Mouse (Mus musculus): Measurements from ENCODE around the gene Gtpbp1.

Gene Gtpbp1

DNA sequence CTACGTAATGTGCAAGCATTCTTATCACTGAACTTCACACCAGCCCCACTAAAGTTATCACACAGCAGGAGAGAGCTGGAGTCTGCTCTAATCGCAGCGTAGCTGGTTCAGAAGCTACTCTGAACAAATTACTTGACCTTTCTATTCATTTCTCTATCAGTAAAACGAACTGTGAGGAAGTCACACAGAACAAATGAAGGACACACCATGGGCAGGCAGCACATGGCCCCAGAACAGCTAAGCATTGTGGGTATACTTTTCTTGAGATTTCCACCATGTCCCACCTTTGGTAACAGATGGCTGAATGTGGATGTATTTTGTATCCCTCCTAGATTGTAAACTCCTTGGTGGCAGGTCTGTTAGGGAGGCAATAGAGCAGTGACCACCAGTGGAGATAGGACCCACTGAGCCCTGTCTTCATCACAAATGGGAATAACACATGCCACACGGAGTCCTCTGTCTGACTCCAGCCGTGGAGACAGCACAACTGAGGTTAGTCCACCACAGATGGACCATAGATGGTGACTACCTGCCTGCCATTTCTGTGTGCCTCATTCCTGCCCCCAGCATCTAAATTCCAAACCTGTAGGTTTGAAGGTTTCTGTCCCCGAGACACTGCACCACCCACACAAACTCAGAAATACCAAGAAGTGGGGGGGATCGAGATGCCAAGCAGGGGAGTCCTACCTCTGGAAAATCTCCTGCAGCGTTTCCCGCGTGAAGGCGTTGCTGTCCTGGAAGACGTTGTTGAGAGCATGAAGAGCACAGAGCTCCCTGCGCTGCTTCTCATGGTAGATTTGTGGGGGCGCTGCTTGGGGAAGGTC is 4.4 kb upstream of the Gtpbp1 start:
- no peak for DNase-seq

DNA sequence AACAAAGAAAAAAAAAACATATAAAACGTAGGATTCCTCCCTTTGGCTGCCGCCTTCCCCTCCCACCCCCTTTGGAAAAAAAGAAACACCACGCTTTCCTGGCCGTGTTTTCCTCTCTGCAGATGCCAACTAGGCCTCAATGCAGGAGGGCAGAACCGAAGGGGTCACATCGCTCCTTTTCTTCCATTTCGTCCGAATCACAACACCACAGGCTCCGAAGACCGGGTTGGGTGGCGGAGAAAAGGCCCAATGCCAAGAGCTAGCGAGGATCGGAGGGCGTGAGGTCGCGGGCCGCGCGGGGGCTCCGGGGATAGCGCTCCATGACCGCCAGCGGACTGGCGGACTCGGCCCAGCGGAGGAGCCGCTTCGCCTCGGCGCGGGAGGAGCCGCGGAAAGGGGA is 3.5 kb upstream of the Gtpbp1 start:
- no peak for DNase-seq

DNA sequence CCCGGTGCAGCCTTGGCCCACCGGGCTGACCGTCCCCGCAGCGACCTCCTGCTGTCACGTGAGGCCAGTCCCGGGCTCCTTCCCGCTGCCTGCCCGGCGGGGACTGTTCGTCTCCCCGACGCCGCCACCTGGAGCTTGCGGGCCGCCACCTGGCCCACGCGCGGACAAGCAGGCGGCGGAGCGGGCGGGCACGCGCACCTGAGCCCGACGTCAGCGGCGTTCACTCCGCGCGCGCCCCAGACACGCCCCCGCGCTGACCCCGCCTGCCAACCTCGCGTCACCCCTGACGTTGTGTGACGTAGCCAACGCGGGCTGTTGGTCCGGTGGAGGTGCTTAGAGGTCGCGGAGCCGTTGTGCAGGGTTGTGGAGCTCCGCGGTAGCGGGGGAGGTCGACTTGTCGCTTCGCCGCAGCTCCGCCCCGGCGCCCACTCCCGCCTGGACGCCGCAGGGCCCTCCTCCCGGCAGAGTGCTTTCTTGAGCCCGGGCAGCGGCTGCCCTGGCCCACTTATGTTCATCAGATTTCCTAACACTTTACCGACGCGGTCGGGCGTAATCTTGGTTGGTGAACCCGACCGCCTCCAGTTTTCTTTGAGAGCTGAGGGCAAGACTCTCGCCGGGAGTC is 2.9 kb upstream of the Gtpbp1 start, which contains the start of gene Josd1:
TSS of gene Josd1 (minus strand) at position 274 of the 622 bp plus-strand sequence.
- DNase-seq, result peak; percentile 99

DNA sequence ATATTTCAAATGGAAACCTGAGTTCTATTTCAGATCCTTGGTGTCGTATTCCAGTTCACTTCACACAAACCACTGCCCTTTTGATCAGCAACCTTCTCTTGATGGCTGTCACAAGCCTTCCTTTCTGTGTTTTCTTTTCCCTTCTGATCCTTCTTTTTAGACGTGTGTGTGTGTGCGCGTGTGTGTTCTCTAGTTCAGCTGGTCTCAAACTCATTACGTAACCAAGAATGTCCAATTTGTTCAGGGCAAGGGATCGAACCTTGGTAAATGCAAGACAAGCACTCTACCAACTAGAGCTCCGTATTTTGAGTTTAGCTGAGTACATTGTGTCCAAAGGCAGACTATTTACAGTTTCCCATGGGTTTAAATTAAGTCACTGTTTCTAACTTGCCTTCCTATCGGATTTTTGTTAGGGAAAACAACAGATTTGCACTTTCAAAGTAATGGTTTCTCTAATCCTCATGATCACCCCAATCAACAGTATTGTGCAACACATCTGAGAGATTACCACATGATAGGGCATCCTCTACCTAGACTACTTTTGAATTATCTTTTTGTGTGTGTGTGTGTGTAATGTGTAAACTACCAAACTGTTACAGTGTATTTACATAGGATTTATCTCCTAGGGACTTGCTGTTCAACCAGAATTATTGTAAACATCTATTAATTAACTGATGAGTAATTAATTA is 2.2 kb upstream of the Gtpbp1 start:
- DNase-seq, result no peak

DNA sequence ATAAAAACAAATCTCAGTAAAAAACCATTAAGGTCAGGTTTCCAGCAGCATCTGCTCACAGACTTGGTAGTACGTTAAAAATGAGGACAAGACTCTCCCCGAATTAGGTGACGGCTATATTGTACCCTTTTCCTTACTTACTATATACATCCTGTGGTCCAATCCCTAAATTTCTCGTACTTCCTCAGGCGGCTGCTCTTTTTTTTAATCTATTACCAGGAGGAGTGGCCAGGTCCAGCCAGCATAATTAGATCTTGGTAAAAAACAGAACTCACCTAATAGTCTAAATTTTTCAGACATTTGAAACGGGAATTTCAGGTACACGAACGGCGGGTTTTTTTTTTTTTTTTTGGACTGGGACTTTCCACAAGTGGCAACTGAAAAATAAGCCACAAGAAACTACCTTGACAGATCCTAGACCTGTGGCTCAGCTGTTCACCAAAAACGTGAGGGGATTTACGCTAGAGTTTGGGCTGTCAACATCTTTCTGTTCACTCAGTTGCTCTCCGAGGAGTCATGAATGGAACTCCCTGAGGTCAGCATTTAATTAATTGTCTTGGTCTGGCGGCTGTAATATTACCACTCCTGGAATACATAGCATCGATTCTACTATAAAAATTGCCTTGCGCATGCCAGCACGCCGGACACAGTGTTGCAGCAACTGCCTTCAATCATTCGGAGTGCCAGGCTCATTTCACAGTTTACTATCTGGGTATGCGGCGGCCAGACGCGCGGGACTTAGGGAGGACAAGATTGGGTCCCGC is 801 bp upstream of the Gtpbp1 start:
- no peak for DNase-seq

DNA sequence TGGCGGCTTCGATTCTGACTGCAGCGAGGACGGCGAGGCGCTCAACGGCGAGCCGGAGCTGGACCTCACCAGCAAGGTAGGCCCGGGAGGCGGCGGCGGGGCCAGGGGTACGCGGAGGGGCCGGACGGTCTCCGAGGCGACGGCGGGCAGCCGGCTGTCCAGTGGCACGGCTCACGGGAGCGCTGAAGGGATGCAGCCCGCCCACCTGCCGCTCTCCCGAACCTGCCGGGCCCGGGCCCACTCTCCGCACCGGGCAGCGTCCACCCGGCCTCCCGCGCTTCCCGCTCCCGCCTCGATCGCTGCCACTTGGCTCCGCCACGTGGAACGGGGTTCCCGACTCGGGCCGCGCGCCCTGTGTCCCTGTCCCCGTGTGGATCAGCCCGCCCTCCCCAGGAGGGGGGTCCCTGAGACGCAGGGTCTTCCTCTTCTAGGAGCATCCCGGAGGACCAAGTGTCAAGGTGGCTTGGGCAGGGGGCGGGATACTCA is 421 bp downstream of the Gtpbp1 start:
- no peak for DNase-seq

DNA sequence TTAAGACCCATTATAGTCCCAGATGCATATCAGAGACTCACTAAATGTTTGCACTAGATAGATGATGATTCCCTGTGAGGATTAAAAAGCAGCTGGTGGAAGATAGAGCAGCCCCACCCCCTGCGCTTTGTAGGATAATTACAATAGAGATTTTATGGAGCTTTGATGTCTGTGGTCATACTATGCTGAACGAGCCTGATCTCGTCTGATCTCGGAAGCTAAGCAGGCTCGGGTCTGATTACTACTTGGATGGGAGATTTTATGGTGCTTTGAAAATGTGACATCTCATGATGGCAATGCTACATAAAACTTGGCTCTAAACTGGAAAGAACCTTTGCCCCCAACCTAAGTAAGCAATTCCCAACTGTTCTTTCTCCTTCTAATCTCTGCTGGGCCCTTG is 1.7 kb downstream of the Gtpbp1 start:
- DNase-seq, result no peak

DNA sequence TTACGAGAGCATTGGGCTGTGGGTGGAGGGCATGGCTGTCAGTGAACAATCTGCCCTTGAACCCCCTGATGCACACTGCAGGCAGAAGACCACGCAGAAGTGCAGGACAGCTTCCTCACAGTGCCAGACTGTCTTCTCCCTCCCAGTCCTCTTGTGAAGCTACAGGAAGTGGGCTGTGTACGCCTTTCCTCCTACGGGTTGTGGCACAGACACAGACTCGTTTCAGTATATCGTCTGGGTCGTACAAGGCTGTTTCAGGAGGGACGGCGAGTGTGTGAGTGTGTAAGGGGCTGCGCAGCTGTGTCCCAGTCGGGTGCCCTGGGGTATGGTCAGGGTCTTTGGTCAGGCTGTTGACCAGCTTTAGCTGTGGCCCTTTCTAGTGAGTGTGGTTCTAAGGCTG is 3.1 kb downstream of the Gtpbp1 start:
- DNase-seq, result no peak

DNA sequence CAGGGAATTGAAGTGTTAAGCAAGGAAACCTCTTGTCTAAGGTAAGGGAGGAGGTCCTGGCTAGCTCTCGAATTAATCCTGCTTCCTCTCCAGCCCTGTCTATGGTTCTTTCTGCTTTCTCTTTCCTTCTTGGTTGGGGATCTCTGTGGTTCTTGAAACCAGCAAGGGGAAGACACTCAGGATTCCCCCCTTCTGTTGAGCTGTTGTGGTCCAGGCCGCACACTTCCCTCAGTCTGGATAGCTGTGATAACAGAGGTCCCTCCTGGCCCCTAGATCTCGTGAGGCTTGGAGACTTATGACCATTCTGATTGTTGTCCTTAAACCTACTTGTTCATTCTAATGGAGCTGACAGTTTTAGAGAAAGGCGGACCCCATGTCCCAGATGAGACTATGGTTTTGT is 3.9 kb downstream of the Gtpbp1 start:
- DNase-seq, result no peak

DNA sequence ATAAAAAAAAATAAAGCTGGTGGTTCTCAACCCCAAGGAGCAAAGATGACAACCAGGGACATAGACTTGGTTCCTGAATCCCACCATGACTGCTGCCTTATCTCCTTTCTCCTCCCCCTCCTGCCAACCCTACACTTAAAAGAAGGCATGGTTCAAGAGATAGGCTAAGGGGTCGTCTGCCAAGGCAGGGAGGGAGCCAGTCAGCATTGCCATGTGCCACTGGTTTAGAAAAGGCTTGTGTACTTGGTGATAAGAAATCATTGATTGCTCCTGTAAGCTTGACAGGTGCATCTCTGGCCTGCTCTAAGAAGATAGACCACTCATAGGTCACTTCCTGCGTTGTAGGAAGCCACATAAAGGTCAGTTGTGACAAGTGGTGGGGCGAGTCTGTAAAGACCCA is 4.9 kb downstream of the Gtpbp1 start:
- DNase-seq, result no peak

DNA sequence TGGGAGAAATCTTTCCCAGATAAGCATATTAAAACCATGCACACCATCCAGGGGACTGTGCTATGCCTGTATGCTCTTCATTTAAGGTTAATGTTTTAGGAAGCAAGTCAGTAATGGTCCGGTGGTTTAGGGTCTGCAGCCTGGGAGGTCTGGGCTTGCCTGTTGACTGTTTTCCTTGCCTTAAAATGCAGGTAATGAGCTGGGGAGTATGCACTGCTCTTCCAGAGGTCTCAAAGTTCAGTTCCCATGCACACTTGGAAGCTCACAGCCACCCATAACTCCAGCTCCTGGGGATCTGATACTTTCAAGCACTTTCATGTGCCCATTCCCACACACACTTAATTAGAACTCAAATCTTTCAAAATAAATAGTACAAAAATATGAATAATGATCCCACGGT is 5.9 kb downstream of the Gtpbp1 start:
- peak; percentile 30 for DNase-seq

DNA sequence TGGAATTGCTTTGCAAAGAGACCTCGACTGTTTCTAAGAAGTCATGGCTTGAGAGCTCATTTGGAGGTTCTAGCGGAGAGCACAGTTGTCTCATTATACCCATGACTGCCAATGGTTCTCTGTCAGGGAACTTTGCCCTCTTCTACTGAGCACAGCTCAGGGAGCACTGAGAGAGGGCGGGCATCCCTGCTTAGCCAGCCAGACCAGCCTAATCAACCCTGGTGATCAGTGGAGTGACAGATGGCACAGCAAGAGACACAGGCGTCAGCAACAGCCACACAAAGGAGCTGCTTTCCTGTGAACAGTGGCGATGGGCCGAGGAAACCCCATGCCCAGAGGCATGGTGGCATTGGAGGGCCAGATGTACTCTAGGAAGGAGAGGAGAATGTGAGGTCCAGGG is 6.4 kb downstream of the Gtpbp1 start:
- DNase-seq, result peak; percentile 47

DNA sequence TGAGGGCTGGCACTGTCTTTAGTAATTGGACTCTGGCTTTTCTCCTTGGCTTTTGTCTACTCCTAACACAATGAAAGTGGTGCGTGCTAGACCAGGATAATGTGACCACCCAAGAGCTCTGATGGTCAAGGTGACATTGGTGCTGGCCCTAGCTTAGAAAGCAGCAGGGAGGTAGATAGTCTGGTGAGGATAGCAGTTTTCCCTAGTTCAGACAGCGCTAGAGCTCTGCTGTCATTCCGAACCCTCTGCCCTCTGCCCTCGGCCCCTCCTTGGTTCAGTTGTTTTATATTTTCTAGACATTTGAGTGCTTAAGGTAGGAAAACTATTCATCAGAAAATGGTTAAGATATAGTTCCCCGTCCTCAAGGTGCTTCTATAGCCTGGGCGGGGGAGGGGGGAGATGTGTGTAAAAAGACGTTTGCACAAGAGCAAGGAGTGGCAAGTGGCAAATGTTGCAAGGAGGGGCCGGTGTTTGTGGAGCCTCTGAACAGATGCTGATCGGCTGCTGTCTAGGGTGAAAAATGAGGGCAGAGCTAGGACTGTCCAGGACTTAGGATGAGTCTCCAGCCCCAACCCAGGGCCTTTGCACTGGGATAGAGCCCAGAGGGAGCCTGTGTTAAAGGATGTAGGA is 7.0 kb downstream of the Gtpbp1 start:
- DNase-seq, result no peak

DNA sequence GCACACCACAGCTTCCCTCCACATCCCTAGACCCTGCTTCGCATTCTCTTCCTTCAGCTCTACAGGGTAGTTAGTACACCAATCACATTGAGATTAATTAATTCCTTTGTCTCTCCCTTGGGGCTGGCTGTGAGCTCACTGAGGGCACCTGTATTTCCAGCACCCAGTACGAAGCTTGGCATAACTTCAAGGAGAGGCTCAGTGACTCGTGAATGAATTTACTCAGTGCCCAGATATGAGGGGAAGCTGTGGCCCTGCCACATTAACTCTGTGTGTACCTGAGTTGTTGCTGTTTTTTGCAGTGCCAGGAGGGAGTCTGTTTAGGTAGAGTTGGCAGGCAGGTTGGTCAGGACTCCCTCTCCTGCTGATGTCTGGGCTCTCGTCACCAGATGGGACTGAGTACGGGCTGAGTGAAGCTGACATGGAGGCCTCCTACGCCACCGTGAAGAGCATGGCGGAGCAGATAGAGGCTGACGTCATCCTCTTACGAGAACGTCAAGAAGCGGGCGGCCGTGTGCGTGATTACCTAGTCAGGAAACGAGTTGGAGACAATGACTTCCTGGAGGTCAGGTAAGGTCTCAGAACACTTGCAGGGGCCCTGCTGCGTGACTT is 16.1 kb downstream of the Gtpbp1 start:
- peak; percentile 22 for DNase-seq

DNA sequence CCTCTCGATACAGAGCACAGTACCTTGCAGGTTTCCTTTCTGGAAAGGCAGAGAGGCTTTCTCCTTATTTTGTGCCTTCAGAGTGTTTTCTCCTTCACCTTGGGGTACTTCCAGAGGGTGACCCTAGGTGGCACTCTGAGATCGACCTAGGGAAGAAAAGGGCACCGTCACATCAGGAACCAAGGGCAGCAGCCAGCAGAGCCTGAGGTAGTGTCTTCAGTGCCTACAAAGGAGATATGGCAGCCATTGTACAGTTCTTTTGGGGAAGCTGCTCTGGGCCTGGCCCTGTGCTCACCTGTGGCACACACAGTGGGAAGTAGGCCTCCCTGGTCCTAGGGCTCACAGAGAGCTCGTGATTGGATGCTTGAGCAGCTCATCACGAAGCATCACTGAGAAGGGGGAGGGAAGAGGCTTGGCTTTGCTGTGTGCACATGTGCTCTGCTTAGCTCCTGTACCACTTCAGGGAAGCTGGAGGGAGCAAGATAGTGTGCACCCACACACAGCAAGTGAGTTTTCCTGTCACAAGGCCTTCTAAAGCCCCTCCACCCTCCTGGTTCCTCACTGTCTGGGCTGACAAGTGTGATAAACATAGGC is 17.7 kb downstream of the Gtpbp1 start:
- DNase-seq, result no peak

DNA sequence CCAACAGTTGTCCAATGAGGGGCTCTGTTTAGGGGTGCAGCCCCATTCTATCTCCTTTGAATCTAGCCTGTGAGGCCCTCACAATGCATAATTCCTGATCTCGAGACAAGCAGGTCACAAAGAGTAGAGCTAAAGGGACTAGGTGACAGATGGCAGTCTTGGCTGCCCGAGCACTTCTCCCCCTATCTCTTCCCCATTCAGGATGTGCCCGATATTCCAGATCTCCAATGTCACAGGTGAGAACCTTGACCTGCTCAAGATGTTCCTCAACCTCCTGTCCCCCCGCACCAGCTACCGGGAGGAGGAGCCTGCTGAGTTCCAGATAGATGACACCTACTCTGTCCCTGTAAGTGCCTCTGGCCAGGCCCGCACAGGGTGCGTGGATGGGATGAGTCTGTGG is 25.0 kb downstream of the Gtpbp1 start:
- no peak for DNase-seq

DNA sequence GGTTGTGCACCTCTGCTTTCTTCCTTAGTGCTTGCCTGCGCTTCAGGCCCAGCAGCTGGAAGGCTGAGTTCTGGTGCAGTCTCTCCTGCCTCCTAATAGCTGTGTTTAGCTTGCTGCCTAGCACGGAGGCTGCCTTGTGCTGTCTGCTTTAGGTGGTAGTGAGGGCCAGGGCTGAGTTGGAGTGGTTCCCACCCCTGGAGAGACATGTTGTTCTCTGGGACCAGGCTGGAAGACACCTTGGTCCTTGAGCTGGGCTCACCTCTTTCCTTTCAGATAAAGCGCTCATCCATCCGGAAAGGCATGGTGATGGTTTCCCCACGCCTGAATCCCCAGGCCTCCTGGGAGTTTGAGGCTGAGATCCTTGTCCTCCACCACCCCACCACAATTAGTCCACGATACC is 26.1 kb downstream of the Gtpbp1 start:
- DNase-seq, result no peak

DNA sequence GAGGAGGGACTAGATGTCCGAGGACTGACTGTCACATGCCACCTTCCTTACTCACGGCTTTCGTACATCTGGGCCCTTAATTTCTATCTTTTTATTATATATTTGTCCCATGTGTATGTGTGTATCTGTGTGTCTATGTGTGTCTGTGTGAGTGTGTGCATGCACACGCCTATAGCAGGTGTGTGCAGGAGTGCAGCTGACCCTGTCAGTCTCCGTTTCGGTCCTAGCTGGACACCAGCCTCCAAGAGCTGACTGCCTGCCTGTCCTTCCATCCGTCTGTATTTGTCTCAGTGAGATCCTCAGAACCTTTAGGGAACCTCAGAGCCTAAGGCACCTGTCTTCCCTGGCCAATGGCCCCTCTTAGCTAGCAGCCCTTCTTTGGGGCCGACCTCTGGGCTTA is 29.6 kb downstream of the Gtpbp1 start:
- no peak for DNase-seq

DNA sequence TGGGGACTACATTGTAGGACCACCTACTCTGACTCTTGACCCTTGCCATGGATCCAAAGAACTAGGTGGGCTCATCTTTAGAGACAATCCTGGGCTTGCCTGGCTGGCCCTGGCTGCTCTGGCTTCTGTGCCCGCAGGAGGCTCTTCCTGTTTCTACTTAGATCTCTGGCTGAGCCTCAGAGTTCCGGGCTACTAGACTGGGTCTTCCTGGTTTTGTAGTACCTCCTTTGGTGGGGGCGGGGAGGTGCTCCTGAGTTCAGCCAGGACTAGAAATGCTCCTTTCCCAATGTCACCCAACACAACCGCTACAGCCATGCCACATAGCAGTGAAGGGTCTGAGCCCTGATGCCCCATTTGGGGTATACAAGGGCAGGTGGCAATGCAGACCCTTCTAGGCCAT is 30.2 kb downstream of the Gtpbp1 start:
- DNase-seq, result no peak

DNA sequence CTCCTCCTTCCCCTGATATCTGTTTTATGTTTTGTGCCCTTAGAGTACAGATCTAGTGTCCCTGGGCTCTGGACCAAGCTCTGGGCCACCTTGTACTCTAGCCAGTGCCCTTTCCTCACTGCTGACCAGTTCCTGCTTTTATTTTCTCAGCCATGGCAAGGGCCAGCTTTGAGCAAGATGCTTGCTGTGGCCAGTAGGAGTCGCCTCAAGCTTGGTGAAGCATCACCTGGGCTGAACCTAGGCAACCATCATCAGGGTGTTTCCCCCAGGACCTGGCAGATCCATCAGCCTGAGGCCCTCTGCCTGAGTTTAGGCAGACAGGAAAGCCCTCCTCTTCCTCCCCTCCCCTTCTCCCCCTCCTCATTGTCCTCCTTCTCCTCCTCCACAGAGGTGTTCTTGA is 32.8 kb downstream of the Gtpbp1 start:
- peak; percentile 62 for DNase-seq

DNA sequence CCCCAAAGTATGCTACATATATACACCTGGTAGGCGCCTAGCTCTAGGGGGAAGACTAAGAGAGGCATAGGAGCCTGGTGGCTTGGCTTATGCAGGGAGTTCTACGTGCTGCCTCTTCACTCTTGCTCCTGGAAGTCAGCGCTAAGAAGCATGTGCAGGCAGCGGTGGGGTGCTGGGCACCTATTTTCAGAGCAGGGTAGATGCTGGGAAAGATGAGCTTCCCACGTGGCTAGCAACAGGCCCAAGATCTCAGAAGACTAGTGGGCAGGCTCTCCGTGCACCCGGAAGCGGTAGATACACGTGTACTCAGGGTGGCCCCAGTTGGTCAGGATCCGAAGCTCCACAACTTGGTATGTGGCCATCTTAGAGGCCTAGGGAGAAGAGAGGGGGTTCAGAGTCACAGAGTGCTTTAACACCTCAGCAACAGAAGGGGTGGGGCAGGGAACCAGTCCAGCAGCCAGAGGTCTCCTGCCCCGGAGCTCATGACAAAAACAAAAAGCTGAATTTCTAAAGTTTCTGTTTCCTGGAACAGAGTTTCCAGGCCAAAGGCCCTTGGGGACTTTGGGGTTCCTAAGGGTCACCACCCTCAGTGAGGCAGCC is 34.6 kb downstream of the Gtpbp1 start:
- DNase-seq, result no peak
